Mouse (Mus musculus) CH12.LX (cell line): ENCODE data around the gene Ryr3. TPM values are rescaled to one million over a fixed set of nuclear protein-coding genes. Genes with fewer than 3 reads are reported as not detected.

Experiments
- DNase-seq: peaks from one replicate; pipeline ENCODE4 v3.0.0-alpha.2; 2013; ENCODE audit errors: extremely low read depth
- H3K27ac ChIP-seq: 2 replicates; pipeline ENCODE4 v1.5.1; 2012; ENCODE audit warnings: low read depth, mild to moderate bottlenecking, control low read depth, moderate library complexity; ENCODE audit not compliant: insufficient read depth
- H3K27me3 ChIP-seq: replicated peaks from 2 replicates; pipeline ENCODE3; 2012; ENCODE audit warnings: inconsistent platforms
- H3K36me3 ChIP-seq, 2 experiments: replicated peaks in 1 of 2; 2 replicates each; pipeline versions ENCODE3 to v1.6.1; 2012; ENCODE audit warnings: inconsistent platforms in 1 of 2, low read length in 1 of 2, mild to moderate bottlenecking in 1 of 2, mixed read lengths in 1 of 2, moderate library complexity in 1 of 2; ENCODE audit not compliant: control insufficient read depth in 1 of 2, insufficient read depth in 1 of 2
- H3K4me1 ChIP-seq, 2 experiments: 2 replicates each; pipeline ENCODE4 v1.6.1; 2012; ENCODE audit warnings: inconsistent platforms in 1 of 2, moderate library complexity in 1 of 2; ENCODE audit not compliant: insufficient read depth in 2 of 2, control insufficient read depth in 1 of 2
- H3K4me2 ChIP-seq: 2 replicates; pipeline ENCODE4 v1.6.1; 2012; ENCODE audit warnings: low read depth, mild to moderate bottlenecking, control low read depth; ENCODE audit not compliant: poor library complexity, insufficient read depth, severe bottlenecking
- H3K4me3 ChIP-seq, 3 experiments: fragments of 150-350 bp in 1 of 3; sonication (generic) in 1 of 3; replicated peaks in 1 of 3; 2 replicates each; pipeline versions ENCODE3 to v1.5.1; 2011 to 2012; ENCODE audit warnings: low read depth in 2 of 3, low read length in 2 of 3, mild to moderate bottlenecking in 2 of 3, moderate library complexity in 2 of 3, control low read depth in 1 of 3, improper control_type of control experiment in 1 of 3, inconsistent platforms in 1 of 3, mixed read lengths in 1 of 3; ENCODE audit not compliant: poor library complexity in 1 of 3
- H3K79me2 ChIP-seq: replicated peaks from 2 replicates; pipeline ENCODE4 v1.6.1; 2012; ENCODE audit warnings: mild to moderate bottlenecking, moderate library complexity; ENCODE audit not compliant: control insufficient read depth, poor library complexity, insufficient read depth, severe bottlenecking; ENCODE audit errors: extremely low read depth
- H3K9ac ChIP-seq: 2 replicates; pipeline ENCODE4 v1.6.1; 2012; ENCODE audit warnings: low read depth, mild to moderate bottlenecking, control low read depth, moderate library complexity; ENCODE audit not compliant: insufficient read depth
- H3K9me3 ChIP-seq: replicated peaks from 2 replicates; pipeline ENCODE3; 2012; ENCODE audit warnings: low read length, inconsistent platforms, mixed read lengths
- BHLHE40 ChIP-seq: IDR thresholded peaks from 2 replicates; pipeline ENCODE4 v1.6.1; 2011; ENCODE audit warnings: mild to moderate bottlenecking, low read depth, low read length, improper control_type of control experiment
- ELF1 ChIP-seq: IDR thresholded peaks from 2 replicates; pipeline ENCODE4 v1.6.1; 2014; ENCODE audit warnings: low read depth, mild to moderate bottlenecking, inconsistent platforms, low read length, improper control_type of control experiment
- EP300 ChIP-seq: IDR thresholded peaks from 2 replicates; pipeline ENCODE4 v1.6.1; 2011; ENCODE audit warnings: low read length, improper control_type of control experiment
- HCFC1 ChIP-seq: IDR thresholded peaks from 2 replicates; pipeline ENCODE4 v1.6.1; 2012; ENCODE audit warnings: low read depth, mild to moderate bottlenecking, inconsistent platforms, low read length, improper control_type of control experiment
- IRF4 ChIP-seq: IDR thresholded peaks from 2 replicates; pipeline ENCODE4 v1.6.1; 2014; ENCODE audit warnings: low read depth, mild to moderate bottlenecking, inconsistent platforms, low read length, improper control_type of control experiment
- MAX ChIP-seq: IDR thresholded peaks from 2 replicates; pipeline ENCODE4 v1.6.1; 2011; ENCODE audit warnings: low read length, improper control_type of control experiment
- MYC ChIP-seq: IDR thresholded peaks from 2 replicates; pipeline ENCODE4 v1.6.1; 2011; ENCODE audit warnings: low read depth, mild to moderate bottlenecking, improper control_type of control experiment, low read length
- PAX5 ChIP-seq: IDR thresholded peaks from 2 replicates; pipeline ENCODE4 v1.6.1; 2012; ENCODE audit warnings: low read length, inconsistent platforms, mixed read lengths
- POLR2AphosphoS2 ChIP-seq: IDR thresholded peaks from 2 replicates; pipeline ENCODE4 v1.6.1; 2011; ENCODE audit warnings: low read depth, low read length, improper control_type of control experiment
- TCF12 ChIP-seq: IDR thresholded peaks from 2 replicates; pipeline ENCODE4 v1.6.1; 2014; ENCODE audit warnings: low read depth, mild to moderate bottlenecking, inconsistent platforms, low read length, improper control_type of control experiment
- UBTF ChIP-seq: IDR thresholded peaks from 2 replicates; pipeline ENCODE4 v1.6.1; 2012; ENCODE audit warnings: low read depth, mild to moderate bottlenecking, inconsistent platforms, low read length, improper control_type of control experiment, moderate library complexity
- USF2 ChIP-seq: conservative IDR thresholded peaks from 2 replicates; pipeline ENCODE4 v1.6.1; 2011; ENCODE audit warnings: low read depth, low read length, improper control_type of control experiment
- ZKSCAN1 ChIP-seq: IDR thresholded peaks from 2 replicates; pipeline ENCODE4 v1.6.1; 2012; ENCODE audit warnings: low read depth, inconsistent platforms, low read length, improper control_type of control experiment, borderline replicate concordance
- ZMIZ1 ChIP-seq: IDR thresholded peaks from 2 replicates; pipeline ENCODE4 v1.6.1; 2012; ENCODE audit warnings: low read depth, mild to moderate bottlenecking, inconsistent platforms, low read length, improper control_type of control experiment
- ZNF384 ChIP-seq: IDR thresholded peaks from 2 replicates; pipeline ENCODE4 v1.6.1; 2012; ENCODE audit warnings: low read depth, low read length, improper control_type of control experiment, inconsistent platforms
- dilution Hi-C: fragments of 300-500 bp; cut with MboI; formaldehyde crosslinking; loops from 2 replicates; pipeline ENCODE4 v1.14.3; 2020; ENCODE audit warnings: low sequenced_read_pairs; ENCODE audit not compliant: extremely low pct_unique_long_range_greater_than_20kb, extremely low pct_ligation_motif_present
- in situ Hi-C: fragments of 300-500 bp; cut with MboI; formaldehyde crosslinking; loops from 3 replicates; pipeline ENCODE4 v1.14.3; 2019; ENCODE audit warnings: low sequenced_read_pairs, low pct_ligation_motif_present, low pct_unique_long_range_greater_than_20kb, mixed read lengths
- polyA plus RNA-seq: library from polyadenylated mRNA; unstranded; fragments of >175 nt; gene quantifications from 2 replicates; pipeline ENCODE4 v1.2.1, GENCODE M21; 2012; ENCODE audit warnings: low read depth; ENCODE audit not compliant: insufficient read length
- total RNA-seq, 2 experiments: library from RNA; depleted of rRNA; stranded (reverse); fragments of 300-350 nt in 1 of 2; fragments of >200 nt in 1 of 2; gene quantifications; 2 replicates each; pipeline ENCODE4 v1.2.3; 2012 to 2014

Ryr3 gene
- total and polyA plus RNA-seq, 3 experiments, result 0.08 to 0.40 (median 0.16) TPM

DNA sequence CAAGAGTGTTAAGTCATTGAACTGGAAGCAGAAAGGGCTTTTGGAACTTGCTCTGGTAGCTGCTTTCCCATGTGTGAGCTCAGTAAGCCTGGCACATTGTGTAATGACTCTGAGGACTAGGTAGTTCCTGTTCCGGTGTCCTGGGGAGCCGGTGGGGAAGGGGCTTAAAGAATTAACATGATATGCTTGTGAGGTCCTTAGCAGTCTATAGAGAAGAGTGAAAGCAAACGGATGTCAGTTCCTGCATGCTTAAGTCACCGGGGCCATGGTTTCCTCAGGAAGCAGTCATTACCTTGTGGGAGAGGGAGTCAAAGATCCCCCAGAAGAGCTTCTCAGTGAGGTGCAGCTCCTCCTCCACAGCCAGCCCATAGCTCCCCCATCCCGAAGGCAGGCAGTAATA, 452.6 kb downstream of the Ryr3 start:
- no peaks in the 10 kb centered on the region for H3K27me3 ChIP-seq
- H3K36me3 ChIP-seq, result no peaks in the 10 kb centered on the region
- dilution Hi-C loops, result no loop called here
- H3K9me3 ChIP-seq, result no peaks in the 10 kb centered on the region
- H3K27ac ChIP-seq, result no peak overlapping the region
- H3K9ac ChIP-seq, result no peak overlapping the region
- H3K79me2 ChIP-seq, result no peaks in the 10 kb centered on the region
- in situ Hi-C loops, result loop anchor here (25.0 kb wide), 1 partner anchor 252 kb away; no protein-coding TSS in a partner anchor
- H3K4me3 ChIP-seq, result no peak overlapping the region
- H3K4me2 ChIP-seq, result no peak overlapping the region
- TF ChIP-seq PAX5 (no peak), ZNF384 (no peak), MAX (no peak), BHLHE40 (no peak), ELF1 (no peak), EP300 (no peak), MYC (no peak), ZKSCAN1 (no peak), IRF4 (no peak), TCF12 (no peak), HCFC1 (no peak), USF2 (no peak), UBTF (no peak)
- no peak for DNase-seq
- H3K4me1 ChIP-seq, result no peaks in the 10 kb centered on the region

DNA sequence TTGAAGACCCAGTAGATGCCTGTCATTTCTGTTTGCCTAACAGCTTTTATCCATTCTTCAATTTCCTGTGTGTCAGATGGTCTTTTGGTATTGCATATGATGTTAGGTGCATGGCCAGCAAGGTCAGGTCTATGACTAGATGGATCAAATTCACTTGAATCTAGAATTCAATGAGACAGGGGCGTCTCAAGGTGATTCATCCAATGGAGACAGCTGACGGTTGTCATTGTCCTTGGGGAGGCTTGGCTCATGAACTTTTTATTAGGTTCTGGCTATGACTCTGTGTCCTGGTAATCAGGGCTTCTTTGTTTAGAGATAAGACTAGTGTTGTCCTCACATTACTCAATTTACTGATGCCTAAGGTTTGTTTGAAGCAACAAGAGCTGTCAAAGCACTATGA, 454.9 kb downstream of the Ryr3 start:
- no peak for DNase-seq
- no peak overlapping the region for H3K4me2 ChIP-seq
- no peaks in the 10 kb centered on the region for H3K4me1 ChIP-seq
- dilution Hi-C loops, result no loop called here
- in situ Hi-C loops, result loop anchor here (25.0 kb wide), 1 partner anchor 250 kb away; no protein-coding TSS in a partner anchor
- no peaks in the 10 kb centered on the region for H3K27me3 ChIP-seq
- H3K27ac ChIP-seq, result no peak overlapping the region
- no peaks in the 10 kb centered on the region for H3K79me2 ChIP-seq
- no peak overlapping the region for H3K4me3 ChIP-seq
- TF ChIP-seq ZKSCAN1 (no peak), POLR2AphosphoS2 (no peak), ZMIZ1 (no peak), ZNF384 (no peak), ELF1 (no peak)
- no peaks in the 10 kb centered on the region for H3K36me3 ChIP-seq
- H3K9ac ChIP-seq, result no peak overlapping the region
- no peaks in the 10 kb centered on the region for H3K9me3 ChIP-seq
